Mouse (Mus musculus) stomach, adult 2 months (tissue): Measurements from ENCODE around the gene Sp2. TPM values are rescaled to one million over a fixed set of nuclear protein-coding genes. Genes with fewer than 3 reads are reported as not detected.

Experiments
- polyA plus RNA-seq: library from polyadenylated mRNA; depleted of rRNA; stranded (reverse); fragments of >200 nt; gene quantifications from 2 replicates; pipeline ENCODE4 v1.2.3, GENCODE M21; 2012; rRNA removed

The Sp2 gene
- 7.1 and 8.2 TPM in 2 replicates for polyA plus RNA-seq

DNA sequence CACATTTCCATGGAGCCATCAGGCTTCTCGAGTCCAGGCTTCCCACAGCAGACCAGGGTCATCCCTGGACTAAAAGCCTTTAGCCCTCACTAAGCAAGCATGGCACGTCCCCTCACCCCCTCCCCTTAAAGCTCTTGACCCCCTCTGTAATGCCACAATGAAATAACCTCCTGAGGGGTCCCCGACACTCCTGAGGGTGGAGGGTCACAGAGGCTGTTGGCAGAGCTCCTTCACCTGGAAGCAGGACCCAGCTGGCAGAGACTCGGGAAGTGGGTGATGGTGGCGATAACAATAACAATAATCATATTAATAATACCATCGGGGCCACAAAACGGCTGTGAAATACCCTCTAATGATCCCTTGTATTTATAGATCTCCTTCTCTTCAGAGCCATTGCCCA, at the start of gene Sp2:
Sp2 (minus strand) TSS at position 101 of the 400 bp plus-strand sequence.

GRCm38 (mm10) chr11:97029686-97030417, 47.1 kb upstream of the Sp2 start, which contains the start of gene Scrn2:
Gene Scrn2 (plus strand): TSS chr11:97029938.

DNA sequence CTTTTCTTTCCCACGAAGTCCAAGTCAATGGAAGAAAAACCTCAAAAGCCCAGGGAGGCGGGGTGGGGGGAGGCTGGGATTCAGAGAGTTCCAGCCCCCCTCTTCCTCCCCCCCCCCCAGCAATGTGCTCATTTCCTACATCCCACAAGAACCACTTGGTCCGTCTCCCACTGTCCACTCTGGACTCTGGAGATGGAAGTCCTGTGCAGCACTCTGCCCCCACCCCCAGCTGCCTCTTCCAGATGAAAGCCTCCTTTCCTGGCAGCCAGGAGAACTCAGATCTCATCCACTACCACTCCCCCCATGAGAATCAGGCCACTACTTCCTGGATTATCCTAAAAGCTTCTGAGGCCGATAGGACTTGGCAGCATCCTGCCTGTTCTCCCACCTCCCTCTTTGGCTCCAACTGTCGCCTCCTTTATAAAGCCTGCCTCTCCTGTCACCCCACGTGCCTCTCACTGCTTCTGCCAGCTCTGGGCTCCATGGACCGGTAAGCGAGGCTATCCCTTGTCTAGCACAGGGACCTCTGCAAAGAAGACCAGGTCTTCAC, 30.4 kb upstream of the Sp2 start, which contains the start of gene Sp6:
Sp6 (plus strand) TSS at position 274 of the 550 bp plus-strand sequence.

GRCm38 (mm10) chr11:96943746-96944304, 38.9 kb downstream of the Sp2 start, which contains the start of gene Pnpo:
Gene Pnpo (minus strand): TSS chr11:96943986.

GRCm38 (mm10) chr11:96928088-96928487, 54.7 kb downstream of the Sp2 start, which contains the start of gene Prr15l:
Gene Prr15l (plus strand): TSS chr11:96928104.

DNA sequence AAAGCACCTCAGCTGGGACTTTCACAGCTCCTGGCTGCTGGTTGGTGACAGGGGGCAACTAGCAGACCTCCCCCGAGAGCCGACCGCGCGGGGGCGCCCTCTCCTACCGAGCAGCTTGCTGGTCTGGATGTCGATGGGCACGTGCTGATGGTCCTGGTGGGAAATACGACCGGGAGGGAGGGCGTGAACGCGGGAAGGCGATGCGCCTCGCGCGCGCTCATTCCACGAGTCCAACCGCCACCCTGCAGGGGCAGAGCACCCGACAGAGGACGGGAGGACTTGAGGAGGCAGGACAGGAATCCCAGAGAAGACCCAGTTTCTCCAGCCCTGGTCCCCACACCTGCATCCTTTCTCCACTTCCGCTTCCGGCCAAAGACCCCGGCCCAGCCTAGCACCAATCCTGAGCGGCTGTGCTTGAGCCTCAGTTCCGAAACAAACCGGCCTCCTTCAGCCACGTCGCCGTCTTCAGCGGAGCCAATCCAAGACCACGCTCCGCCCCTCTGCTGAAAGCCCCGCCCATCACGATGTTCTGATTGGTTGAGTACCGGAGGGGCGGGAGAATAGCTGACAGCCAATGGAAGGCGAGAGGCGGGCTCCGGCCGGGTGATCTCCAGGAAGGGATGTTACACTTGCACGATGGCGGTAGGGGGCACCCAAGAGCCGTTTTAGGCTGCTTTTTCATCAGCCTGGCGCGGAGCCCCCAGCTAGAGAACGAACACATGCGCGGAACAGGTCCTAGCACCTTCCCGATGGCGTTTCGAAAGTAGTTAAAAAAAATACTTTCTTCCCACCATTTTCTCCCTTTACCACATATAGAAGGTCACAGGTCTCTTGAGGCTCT, 66.5 kb downstream of the Sp2 start, which contains the start of gene Cdk5rap3:
Cdk5rap3 (minus strand) TSS at position 453 of the 841 bp plus-strand sequence.

Other genes starting within 250 kb of the Sp2 start
- 8.8 and 10.0 TPM in 2 replicates for gene Snx11, start 205.4 kb downstream of the Sp2 start, polyA plus RNA-seq
- gene Cbx1, start 193.8 kb downstream of the Sp2 start, polyA plus RNA-seq, result 10.7 and 12.5 TPM in 2 replicates
- 64.6 and 77.2 TPM in 2 replicates for gene Nfe2l1, start 153.0 kb downstream of the Sp2 start, polyA plus RNA-seq
- 25.8 and 26.9 TPM in 2 replicates for gene Copz2, start 133.1 kb downstream of the Sp2 start, polyA plus RNA-seq
- gene Cdk5rap3, start 66.5 kb downstream of the Sp2 start, polyA plus RNA-seq, result 18.0 and 21.3 TPM in 2 replicates
- gene Prr15l, start 54.9 kb downstream of the Sp2 start, polyA plus RNA-seq, result 77.1 and 108 TPM in 2 replicates
- 21.5 and 27.7 TPM in 2 replicates for gene Pnpo, start 39.0 kb downstream of the Sp2 start, polyA plus RNA-seq
- 6.1 and 13.7 TPM in 2 replicates for gene Sp6, start 30.4 kb upstream of the Sp2 start, polyA plus RNA-seq
- gene Scrn2, start 47.0 kb upstream of the Sp2 start, polyA plus RNA-seq, result 8.8 and 9.4 TPM in 2 replicates
- gene Lrrc46, start 58.4 kb upstream of the Sp2 start, polyA plus RNA-seq, result 0.05 and 0.15 TPM in 2 replicates
- gene Mrpl10, start 58.6 kb upstream of the Sp2 start, polyA plus RNA-seq, result 50.6 and 76.1 TPM in 2 replicates
- 9.0 and 10.4 TPM in 2 replicates for gene Osbpl7, start 67.7 kb upstream of the Sp2 start, polyA plus RNA-seq
- gene Tbx21, start 132.4 kb upstream of the Sp2 start, polyA plus RNA-seq, result 0.10 and 0.19 TPM in 2 replicates
- gene Tbkbp1, start 168.5 kb upstream of the Sp2 start, polyA plus RNA-seq, result 7.1 and 11.6 TPM in 2 replicates
- gene Kpnb1, start 204.9 kb upstream of the Sp2 start, polyA plus RNA-seq, result 3.2 and 5.2 TPM in 2 replicates